Mouse (Mus musculus): ENCODE data around the gene Mthfd1l. TPM values are rescaled to one million over a fixed set of nuclear protein-coding genes. Genes with fewer than 3 reads are reported as not detected.

The Mthfd1l gene
- polyA plus RNA-seq, 1 experiment from 2014 or later = 9.2 TPM

DNA sequence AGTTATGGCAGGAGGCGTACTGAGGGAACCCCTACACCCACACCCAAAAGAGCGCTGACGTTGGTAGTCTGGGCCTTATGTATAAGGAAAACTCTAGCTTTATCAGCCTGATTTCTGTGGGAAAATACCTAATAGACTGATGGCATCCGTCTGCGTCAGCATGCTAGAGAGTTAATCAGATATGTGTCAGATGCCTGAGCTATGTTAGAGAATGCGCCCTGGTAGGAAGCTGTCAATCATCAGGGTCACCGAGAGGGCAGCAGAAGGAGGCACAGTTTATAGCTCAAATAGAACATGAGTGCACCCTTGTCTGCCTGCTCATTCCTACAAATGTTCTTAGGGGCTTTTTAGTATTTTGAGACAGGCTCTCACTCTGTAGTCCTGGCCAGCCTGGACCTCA is 159.8 kb downstream of the Mthfd1l start:
- Histone ChIP-seq H3K4me1 (peaks cover 4% of the 10 kb centered on the region; the same call in 1 of the 2 replicates), H3K36me3 (no peaks in the 10 kb centered on the region), H3K4me3 (no peak overlapping the region), H3K27me3 (replicated peaks) (no peaks in the 10 kb centered on the region), H3K27ac (no peak overlapping the region), H3K4me2 (replicated peaks) (no peak overlapping the region), H3K9me3 (no peaks in the 10 kb centered on the region), H3K9ac (no peak overlapping the region)
- ATAC-seq (ENCODE audit: low FRiP score, low read depth) = no peak
- WGBS = 68% methylated on average over 7 of the region's 7 CpGs

DNA sequence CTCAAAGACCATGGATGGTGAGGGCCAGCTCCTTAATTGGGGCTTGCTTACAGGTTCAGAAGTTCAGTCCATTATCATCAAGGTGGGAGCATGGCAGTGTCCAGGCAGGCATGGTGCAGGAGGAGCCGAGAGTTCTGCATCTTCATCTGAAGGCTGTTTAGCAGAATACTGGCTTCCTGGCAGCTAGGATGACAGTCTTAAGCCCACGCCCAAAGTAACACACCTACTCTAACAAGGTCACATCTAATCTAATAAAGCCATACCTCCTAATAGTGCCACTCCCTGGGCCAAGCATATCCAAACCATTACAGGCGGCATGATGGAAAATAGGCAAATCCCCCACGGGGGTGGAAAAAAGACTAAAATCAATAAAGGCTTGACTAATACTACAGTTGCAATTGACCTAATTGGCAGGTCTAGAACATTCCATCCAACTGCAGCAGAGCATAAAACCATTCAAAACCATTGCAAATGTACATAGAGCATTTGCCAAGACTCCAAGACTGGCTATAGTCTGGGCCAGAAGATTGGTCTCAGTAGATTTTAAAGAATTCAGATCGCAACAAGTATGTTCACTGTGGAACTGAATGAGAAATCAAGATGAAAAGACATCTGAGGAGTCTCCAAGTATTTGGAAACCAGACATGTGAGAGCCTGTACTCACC is 162.3 kb downstream of the Mthfd1l start:
- H3K36me3 ChIP-seq = no peaks in the 10 kb centered on the region
- H3K9ac ChIP-seq = no peak overlapping the region
- H3K4me3 ChIP-seq = no peak overlapping the region
- H3K27me3 ChIP-seq (replicated peaks) = no peaks in the 10 kb centered on the region
- 89% methylated on average over 5 of the region's 5 CpGs for WGBS
- H3K4me1 ChIP-seq = no peaks in the 10 kb centered on the region
- H3K9me3 ChIP-seq = no peaks in the 10 kb centered on the region
- no peak for ATAC-seq (ENCODE audit: low FRiP score, low read depth)
- H3K4me2 ChIP-seq (replicated peaks) = no peak overlapping the region
- no peak overlapping the region for H3K27ac ChIP-seq

DNA sequence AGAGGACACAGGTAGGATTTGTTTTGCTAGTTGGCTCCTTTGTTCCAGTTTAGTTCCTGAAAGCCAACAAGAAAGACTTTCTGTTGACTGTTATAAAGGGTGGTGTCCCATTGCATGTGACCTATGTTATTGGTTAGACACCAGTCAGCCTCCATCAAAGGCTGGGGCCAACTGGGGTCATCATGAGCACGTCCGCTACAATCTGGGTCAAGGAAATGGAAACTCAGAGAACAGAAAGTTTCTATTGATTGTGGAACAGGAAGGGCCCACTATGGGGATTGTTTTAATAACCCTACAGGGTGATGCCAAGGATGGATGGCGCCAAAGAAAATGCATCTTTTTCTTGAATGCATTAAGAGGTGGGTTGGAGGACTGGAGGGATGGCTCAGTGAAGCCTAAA is 166.6 kb downstream of the Mthfd1l start:
- no peak overlapping the region for H3K27ac ChIP-seq
- ATAC-seq (ENCODE audit: low FRiP score, low read depth) = no peak
- no peaks in the 10 kb centered on the region for H3K36me3 ChIP-seq
- no peaks in the 10 kb centered on the region for H3K9me3 ChIP-seq
- H3K27me3 ChIP-seq (replicated peaks) = no peaks in the 10 kb centered on the region
- WGBS = 72% methylated on average over 3 of the region's 3 CpGs
- H3K4me1 ChIP-seq = no peaks in the 10 kb centered on the region
- no peak overlapping the region for H3K4me3 ChIP-seq
- H3K9ac ChIP-seq = no peak overlapping the region
- no peak overlapping the region for H3K4me2 ChIP-seq (replicated peaks)

- no peaks in the 10 kb centered on the region for H3K4me1 ChIP-seq
- no peak overlapping the region for H3K4me2 ChIP-seq (replicated peaks)
- no peaks in the 10 kb centered on the region for H3K9me3 ChIP-seq
- H3K4me3 ChIP-seq = no peak overlapping the region
- ATAC-seq (ENCODE audit: low FRiP score, low read depth) = no peak
- no peak overlapping the region for H3K27ac ChIP-seq
- H3K9ac ChIP-seq = no peak overlapping the region
- H3K27me3 ChIP-seq (replicated peaks) = no peaks in the 10 kb centered on the region
- no peaks in the 10 kb centered on the region for H3K36me3 ChIP-seq
- 76% methylated on average over 7 of the region's 7 CpGs for WGBS
Measured at GRCm38 (mm10) chr10:4141689-4142088, 168.8 kb downstream of the Mthfd1l start.

DNA sequence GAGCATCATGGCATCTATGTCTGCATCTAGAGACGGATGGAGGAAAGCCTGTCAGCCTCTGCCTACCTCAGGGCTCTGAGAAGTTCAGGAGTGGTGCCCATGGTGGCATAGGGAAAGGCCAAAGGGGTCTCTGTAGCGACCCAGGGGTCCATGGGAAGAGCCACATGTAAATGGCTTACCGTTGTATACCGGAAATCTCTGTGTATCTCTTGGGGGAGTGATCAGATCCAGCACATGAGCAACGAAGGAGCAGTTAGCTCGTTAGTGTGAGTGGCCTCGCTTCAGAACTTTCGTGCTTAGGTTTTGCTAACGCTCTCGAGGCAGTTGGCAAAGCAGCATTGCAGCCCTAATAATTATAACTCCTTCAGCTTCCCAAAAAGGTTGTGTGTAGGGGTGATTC is 169.9 kb downstream of the Mthfd1l start:
- WGBS = 84% methylated on average over 10 of the region's 10 CpGs
- Histone ChIP-seq H3K4me1 (no peaks in the 10 kb centered on the region), H3K27me3 (replicated peaks) (no peaks in the 10 kb centered on the region), H3K27ac (no peak overlapping the region), H3K4me3 (no peak overlapping the region), H3K9me3 (no peaks in the 10 kb centered on the region), H3K9ac (no peak overlapping the region), H3K4me2 (replicated peaks) (no peak overlapping the region), H3K36me3 (no peaks in the 10 kb centered on the region)
- ATAC-seq (ENCODE audit: low FRiP score, low read depth) = no peak

DNA sequence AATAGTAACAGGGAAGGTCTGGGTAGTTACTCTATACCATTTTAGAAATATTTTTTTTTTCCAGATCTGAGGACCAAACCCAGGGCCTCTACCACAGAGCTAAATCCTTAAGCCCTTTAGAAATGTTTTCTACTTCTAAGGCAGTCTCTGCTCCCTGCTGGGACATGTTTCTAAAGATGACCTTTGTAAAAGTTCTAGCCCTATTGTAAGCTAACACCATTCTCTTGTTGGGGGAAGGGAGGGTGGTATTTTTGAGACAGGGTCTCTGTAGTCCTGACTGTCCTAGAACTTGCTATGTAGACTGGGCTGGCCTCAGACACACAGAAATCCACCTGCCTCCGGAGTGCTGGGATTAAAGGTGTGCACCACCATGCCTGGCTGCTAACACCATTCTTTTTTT is 170.5 kb downstream of the Mthfd1l start:
- no peak overlapping the region for H3K27ac ChIP-seq
- no peaks in the 10 kb centered on the region for H3K27me3 ChIP-seq (replicated peaks)
- no peak overlapping the region for H3K4me2 ChIP-seq (replicated peaks)
- WGBS = 70% methylated on average over 1 of the region's 1 CpGs
- H3K9ac ChIP-seq = no peak overlapping the region
- H3K4me1 ChIP-seq = no peaks in the 10 kb centered on the region
- no peak for ATAC-seq (ENCODE audit: low FRiP score, low read depth)
- H3K4me3 ChIP-seq = no peak overlapping the region
- H3K36me3 ChIP-seq = no peaks in the 10 kb centered on the region
- no peaks in the 10 kb centered on the region for H3K9me3 ChIP-seq

DNA sequence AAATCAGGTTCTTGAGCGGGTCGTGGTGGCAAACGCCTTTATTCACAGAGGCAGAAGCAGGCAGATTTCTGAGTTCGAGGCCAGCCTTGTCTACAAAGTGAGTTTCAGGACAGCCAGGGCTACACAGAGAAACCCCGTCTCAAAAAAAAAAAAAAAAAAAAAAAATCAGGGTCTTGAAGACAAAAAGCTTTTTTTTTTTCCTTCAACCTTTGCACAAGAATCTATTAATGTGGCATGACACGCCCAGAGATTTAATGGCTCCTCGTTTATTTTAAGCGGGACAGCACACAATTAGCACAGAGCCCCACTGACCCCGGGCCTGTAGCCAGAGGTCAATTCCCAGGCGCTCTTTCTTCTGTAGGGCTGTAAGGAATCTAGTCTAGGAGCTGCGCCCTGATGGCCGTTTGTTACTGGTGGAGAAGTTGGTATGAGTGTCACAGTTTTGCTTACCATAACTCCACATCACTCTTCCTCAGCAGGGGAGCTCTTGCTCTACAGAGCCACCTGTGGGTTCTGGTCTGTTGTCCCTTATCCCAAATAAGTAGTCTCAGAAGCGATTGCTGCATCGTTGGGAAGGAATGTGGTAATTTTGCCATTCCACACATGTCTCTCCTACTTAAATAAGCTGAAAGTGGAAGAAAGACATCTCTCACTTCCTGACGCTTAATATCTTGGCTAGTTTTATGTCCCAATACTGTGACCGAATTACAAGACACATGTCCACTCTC is 172.3 kb downstream of the Mthfd1l start:
- H3K27me3 ChIP-seq (replicated peaks) = no peaks in the 10 kb centered on the region
- no peaks in the 10 kb centered on the region for H3K4me1 ChIP-seq
- H3K27ac ChIP-seq = no peak overlapping the region
- no peak overlapping the region for H3K4me2 ChIP-seq (replicated peaks)
- no peak overlapping the region for H3K9ac ChIP-seq
- H3K9me3 ChIP-seq = no peaks in the 10 kb centered on the region
- H3K4me3 ChIP-seq = no peak overlapping the region
- H3K36me3 ChIP-seq = no peaks in the 10 kb centered on the region
- WGBS = 40% methylated on average over 16 of the region's 16 CpGs
- no peak for ATAC-seq (ENCODE audit: low FRiP score, low read depth)

DNA sequence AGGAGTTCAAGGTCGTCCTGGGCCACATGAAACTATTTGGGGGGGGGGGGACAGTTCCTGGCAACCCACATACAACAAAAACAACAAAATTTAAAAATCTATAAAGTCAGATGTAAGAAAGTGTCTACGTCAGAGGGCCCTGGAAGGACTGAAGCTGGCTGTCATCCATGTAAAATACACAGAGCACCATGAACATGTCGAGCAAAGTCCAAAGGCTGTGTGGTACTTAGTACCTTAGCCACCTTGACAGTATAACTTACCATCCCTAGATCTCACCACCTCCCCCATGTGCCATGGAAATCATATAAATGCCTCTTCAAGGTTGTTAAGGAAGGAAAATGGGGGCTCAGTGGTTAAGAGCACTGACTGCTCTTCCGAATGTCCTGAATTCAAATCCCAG is 174.0 kb downstream of the Mthfd1l start:
- Histone ChIP-seq H3K4me2 (replicated peaks) (no peak overlapping the region), H3K9me3 (no peaks in the 10 kb centered on the region), H3K9ac (no peak overlapping the region), H3K27me3 (replicated peaks) (no peaks in the 10 kb centered on the region), H3K4me3 (no peak overlapping the region), H3K4me1 (no peaks in the 10 kb centered on the region), H3K27ac (no peak overlapping the region), H3K36me3 (no peaks in the 10 kb centered on the region)
- WGBS = 85% methylated on average over 4 of the region's 4 CpGs
- ATAC-seq (ENCODE audit: low FRiP score, low read depth) = no peak

DNA sequence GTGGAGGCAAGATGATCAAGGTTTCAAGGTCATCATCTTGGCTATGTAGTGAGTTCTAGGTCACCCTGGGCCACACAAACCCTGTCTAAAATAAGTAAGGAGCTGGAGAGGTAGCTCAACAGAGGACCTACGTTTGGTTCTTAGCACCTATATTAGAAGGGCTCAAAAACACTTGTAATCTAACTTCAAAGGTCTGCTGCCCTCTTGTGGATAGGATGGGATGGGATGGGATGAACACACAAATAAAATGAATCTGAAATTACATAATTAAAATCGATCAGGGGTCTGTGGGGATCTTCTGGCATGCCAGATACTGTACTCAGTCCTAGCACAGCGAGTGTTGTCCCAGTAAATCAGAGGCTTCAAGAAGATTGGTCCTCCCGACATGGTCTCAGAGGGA is 178.2 kb downstream of the Mthfd1l start:
- H3K27ac ChIP-seq = no peak overlapping the region
- no peak overlapping the region for H3K4me2 ChIP-seq (replicated peaks)
- H3K9me3 ChIP-seq = no peaks in the 10 kb centered on the region
- no peak overlapping the region for H3K4me3 ChIP-seq
- 88% methylated on average over 4 of the region's 4 CpGs for WGBS
- ATAC-seq (ENCODE audit: low FRiP score, low read depth) = no peak
- H3K9ac ChIP-seq = no peak overlapping the region
- no peaks in the 10 kb centered on the region for H3K36me3 ChIP-seq
- no peaks in the 10 kb centered on the region for H3K4me1 ChIP-seq
- no peaks in the 10 kb centered on the region for H3K27me3 ChIP-seq (replicated peaks)

- Histone ChIP-seq H3K9ac (no peak overlapping the region), H3K27me3 (replicated peaks) (no peaks in the 10 kb centered on the region), H3K27ac (no peak overlapping the region), H3K9me3 (no peaks in the 10 kb centered on the region), H3K4me1 (no peaks in the 10 kb centered on the region), H3K4me2 (replicated peaks) (no peak overlapping the region), H3K36me3 (no peaks in the 10 kb centered on the region), H3K4me3 (no peak overlapping the region)
- WGBS = 81% methylated on average over 12 of the region's 12 CpGs
- ATAC-seq (ENCODE audit: low FRiP score, low read depth) = no peak
Measured at GRCm38 (mm10) chr10:4151862-4152776, 179.2 kb downstream of the Mthfd1l start.

DNA sequence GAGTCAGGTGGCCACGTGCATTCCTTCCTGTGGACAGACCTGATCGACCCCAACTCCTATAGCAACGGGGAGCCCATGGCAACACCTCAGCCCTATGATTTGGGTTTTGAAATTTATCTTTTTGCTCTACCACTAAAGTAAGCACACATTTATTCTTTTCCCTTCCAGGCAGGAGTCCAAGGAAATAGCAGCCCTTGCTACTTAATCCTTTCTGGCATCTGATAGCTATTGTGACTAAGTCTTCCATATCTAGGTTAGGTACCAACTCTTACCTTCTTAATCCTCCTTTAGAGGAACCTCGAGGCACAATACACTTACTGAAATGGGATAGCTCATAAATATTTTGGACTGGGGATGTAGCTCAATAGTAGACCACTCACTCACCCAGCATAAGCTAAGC is 180.1 kb downstream of the Mthfd1l start:
- 89% methylated on average over 4 of the region's 4 CpGs for WGBS
- Histone ChIP-seq H3K9ac (no peak overlapping the region), H3K36me3 (no peaks in the 10 kb centered on the region), H3K4me1 (no peaks in the 10 kb centered on the region), H3K4me2 (replicated peaks) (no peak overlapping the region), H3K27me3 (replicated peaks) (no peaks in the 10 kb centered on the region), H3K27ac (no peak overlapping the region), H3K9me3 (no peaks in the 10 kb centered on the region), H3K4me3 (no peak overlapping the region)
- ATAC-seq (ENCODE audit: low FRiP score, low read depth) = no peak

DNA sequence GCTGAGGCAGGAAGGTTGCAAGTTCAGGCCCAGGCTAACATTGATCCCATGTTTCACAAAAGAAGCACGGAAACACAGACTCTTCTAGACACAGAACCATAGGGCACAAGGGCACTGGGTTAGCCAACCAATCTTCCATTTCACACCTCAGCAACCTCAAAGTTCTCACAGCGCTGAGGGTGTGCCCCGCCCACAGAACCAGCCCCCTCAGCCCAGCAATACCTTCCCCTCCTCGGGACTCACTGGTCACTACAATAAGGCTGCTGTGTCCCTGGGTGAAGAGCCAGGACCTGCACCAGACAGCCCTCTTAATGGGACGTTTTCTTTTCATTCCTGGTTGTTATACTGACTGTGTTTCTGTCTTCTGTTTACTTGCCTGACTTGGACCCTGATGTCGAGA is 181.1 kb downstream of the Mthfd1l start:
- WGBS = 72% methylated on average over 6 of the region's 6 CpGs

More for the DNA sequence above, 181.1 kb downstream of the Mthfd1l start:
- no peaks in the 10 kb centered on the region for H3K36me3 ChIP-seq
- H3K4me3 ChIP-seq = no peak overlapping the region
- no peaks in the 10 kb centered on the region for H3K4me1 ChIP-seq
- no peak overlapping the region for H3K4me2 ChIP-seq (replicated peaks)
- no peaks in the 10 kb centered on the region for H3K9me3 ChIP-seq
- H3K27ac ChIP-seq = no peak overlapping the region
- no peak for ATAC-seq (ENCODE audit: low FRiP score, low read depth)
- no peaks in the 10 kb centered on the region for H3K27me3 ChIP-seq (replicated peaks)
- no peak overlapping the region for H3K9ac ChIP-seq

All from neural tube, embryonic 12.5 days (tissue).